In the genomic region with DNA sequence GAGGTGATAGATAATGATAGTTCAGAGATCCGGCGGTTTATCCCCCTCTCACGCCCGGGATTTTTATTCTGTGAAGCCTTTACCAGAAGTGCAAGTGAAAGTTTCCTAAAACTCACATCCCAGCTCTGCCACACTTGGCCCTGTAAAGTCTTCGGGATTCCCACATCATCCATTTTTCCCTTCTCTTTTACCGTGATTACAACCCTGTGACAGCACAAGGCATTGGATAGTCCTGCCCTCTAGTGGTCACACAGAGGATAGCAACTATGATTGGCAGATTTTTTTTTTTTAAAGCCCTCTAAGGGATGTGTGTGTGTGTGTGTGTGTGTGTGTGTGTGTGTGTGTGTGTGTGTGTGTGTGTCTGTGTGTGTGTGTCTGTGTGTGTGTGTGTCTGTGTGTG, we compare ENCODE assay signal across 9 mouse cellular contexts. TPM values are rescaled to one million over a fixed set of nuclear protein-coding genes. Genes with fewer than 3 reads are reported as not detected.
A peak's percentile ranks its signal among the peaks of the same experiment; 100 is the strongest.
DNase-seq lines count a peak whose midpoint lies in the region; ATAC-seq and TF ChIP-seq lines count a peak whose summit lies in the region.
"Had no signal": no experiment of that assay in that cellular context is flagged by ENCODE, and none has a peak within 500 bp of the region (broad histone marks: within the 10 kb centered on the region; RNA-seq: fewer than 3 reads in every experiment).

No protein-coding gene starts in this region.

- peak; percentile 64 for DNase-seq in adrenal gland, postnatal 10 days
- no peak for DNase-seq in adrenal gland, postnatal 25 days
- DNase-seq in right cerebral cortex, adult 2 months (ENCODE audit: low spot score in 2 of 2): peak; percentile 48 to 54
- DNase-seq in right cerebral cortex, postnatal 25 days: no peak
- peak; percentile 37 for DNase-seq in cerebellum, adult 8-10 months
- peak; percentile 54 for DNase-seq in heart, postnatal 0 days (ENCODE audit: low spot score)
- DNase-seq in left cerebral cortex, postnatal 14 days (ENCODE audit: low spot score in 2 of 2): peak; percentile 66 to 73

- no peaks in the 10 kb centered on the region for H3K9me3 ChIP-seq in heart, postnatal 0 days (replicated peaks; ENCODE audit: control insufficient read depth, low read length)
- H3K9me3 ChIP-seq in neural tube, embryonic 14.5 days (ENCODE audit: control insufficient read depth, low read length): no peaks in the 10 kb centered on the region
- H3K9me3 ChIP-seq: neural tube, embryonic 12.5 days had no signal

- intact Hi-C loops in left cerebral cortex, postnatal 14 days (cut with DNase I): loop anchor here (10.0 kb wide), 1 partner anchor 146 kb away; no protein-coding TSS in a partner anchor

- no peaks in the 10 kb centered on the region for H3K27me3 ChIP-seq in heart, postnatal 0 days (ENCODE audit: control insufficient read depth, insufficient read depth, low read length)
- no peaks in the 10 kb centered on the region for H3K27me3 ChIP-seq in neural tube, embryonic 14.5 days (ENCODE audit: control insufficient read depth, insufficient read depth, low read length)
- H3K27me3 ChIP-seq: neural tube, embryonic 12.5 days had no signal

- no peak overlapping the region for H3K9ac ChIP-seq in heart, postnatal 0 days (replicated peaks; ENCODE audit: low read depth, low read length)
- no peak overlapping the region for H3K9ac ChIP-seq in neural tube, embryonic 14.5 days (replicated peaks; ENCODE audit: low read depth, low read length)
- H3K9ac ChIP-seq: neural tube, embryonic 12.5 days had no signal

- no peaks in the 10 kb centered on the region for H3K36me3 ChIP-seq in heart, postnatal 0 days (replicated peaks; ENCODE audit: control insufficient read depth, insufficient read depth, low read length)
- no peaks in the 10 kb centered on the region for H3K36me3 ChIP-seq in neural tube, embryonic 14.5 days (ENCODE audit: control insufficient read depth, insufficient read depth, low read length)
- H3K36me3 ChIP-seq: neural tube, embryonic 12.5 days had no signal

- no peak overlapping the region for H3K4me2 ChIP-seq in heart, postnatal 0 days (ENCODE audit: low read depth, low read length)
- H3K4me2 ChIP-seq in neural tube, embryonic 14.5 days (ENCODE audit: low read depth, low read length): no peak overlapping the region
- H3K4me2 ChIP-seq: neural tube, embryonic 12.5 days had no signal

- ATAC-seq in heart, postnatal 0 days (ENCODE audit: insufficient read depth, low read depth): 0 out of 2 replicates have a peak, but pooled peaks have one; percentile 17
- ATAC-seq in neural tube, embryonic 14.5 days (ENCODE audit: low read depth): peak; percentile 63; the same call in 1 of the 2 replicates

- peak; percentile 93 for TF ChIP-seq CTCF in heart, postnatal 0 days (IDR thresholded peaks at IDR 0.05; ENCODE audit: low read depth)

- WGBS in heart, postnatal 0 days: 46% methylated on average over 6 of the region's 6 CpGs
- 49% methylated on average over 6 of the region's 6 CpGs for WGBS in neural tube, embryonic 14.5 days

- no peaks in the 10 kb centered on the region for H3K4me1 ChIP-seq in heart, postnatal 0 days (ENCODE audit: control insufficient read depth, insufficient read depth)
- H3K4me1 ChIP-seq in neural tube, embryonic 14.5 days (ENCODE audit: control insufficient read depth, insufficient read depth, low read length): no peaks in the 10 kb centered on the region
- H3K4me1 ChIP-seq: neural tube, embryonic 12.5 days had no signal

- H3K4me3 ChIP-seq in heart, postnatal 0 days (ENCODE audit: low read depth, low read length): no peak overlapping the region
- no peak overlapping the region for H3K4me3 ChIP-seq in neural tube, embryonic 14.5 days (ENCODE audit: low read depth, low read length)
- H3K4me3 ChIP-seq: neural tube, embryonic 12.5 days had no signal

- no peak for TF ChIP-seq EP300 in heart, postnatal 0 days (IDR thresholded peaks at IDR 0.05; ENCODE audit: low read depth)

- no peak overlapping the region for H3K27ac ChIP-seq in heart, postnatal 0 days (ENCODE audit: low read depth)
- H3K27ac ChIP-seq in neural tube, embryonic 14.5 days (ENCODE audit: low read depth, low read length): no peak overlapping the region
- H3K27ac ChIP-seq: neural tube, embryonic 12.5 days had no signal

RNA-seq across cellular contexts. Expression of a gene that starts 22.6 kb away (rescaled TPM):
- total RNA-seq in adrenal gland, postnatal 10 days (2021): 1 to 10 TPM; 2.3 to 3.7 TPM
- total RNA-seq in adrenal gland, postnatal 25 days (2021): 0.27 TPM in 1 of 2 replicates, not detected in the other
- 0.89 TPM in 1 of 2 replicates, not detected in the other for total RNA-seq in heart, postnatal 0 days (2014; rRNA removed; ENCODE audit: low replicate concordance)
- polyA plus RNA-seq in heart, postnatal 0 days (2015; fragmentation: Nextera tagmentation; extraction: Ambion mirVana): not detected in 2 replicates
- not detected for total RNA-seq in left cerebral cortex, postnatal 14 days (2021)
- polyA plus RNA-seq in neural tube, embryonic 14.5 days (2014; fragmentation: Nextera tagmentation; extraction: Ambion mirVana): not detected in 2 replicates

RNA-seq across cellular contexts. Expression of a gene that starts 51.2 kb away (rescaled TPM):
- total RNA-seq in adrenal gland, postnatal 10 days (2021): 100 to 1,000 TPM; 100 to 108 TPM
- 127 and 144 TPM in 2 replicates for total RNA-seq in adrenal gland, postnatal 25 days (2021)
- total RNA-seq in heart, postnatal 0 days (2014; rRNA removed; ENCODE audit: low replicate concordance): 82.7 and 125 TPM in 2 replicates
- polyA plus RNA-seq in heart, postnatal 0 days (2015; fragmentation: Nextera tagmentation; extraction: Ambion mirVana): 50.2 and 51.4 TPM in 2 replicates
- 10 to 100 TPM; 45.3 to 48.9 TPM for total RNA-seq in left cerebral cortex, postnatal 14 days (2021)
- 56.5 and 67.2 TPM in 2 replicates for polyA plus RNA-seq in neural tube, embryonic 14.5 days (2014; fragmentation: Nextera tagmentation; extraction: Ambion mirVana)

Comparison
In these comparisons a context has a peak if more than half of its experiments do, and no peak if none do; other contexts are left out.
1. DNase-seq: peak in adrenal gland, postnatal 10 days (single experiment), right cerebral cortex, adult 2 months (2 of 2), cerebellum, adult 8-10 months (single experiment), heart, postnatal 0 days (single experiment) and left cerebral cortex, postnatal 14 days (2 of 2); none in adrenal gland, postnatal 25 days (single experiment) and right cerebral cortex, postnatal 25 days (single experiment).